Mouse (Mus musculus) limb, embryonic 14.5 days (tissue): ENCODE data around the gene Pde8a. TPM values are rescaled to one million over a fixed set of nuclear protein-coding genes. Genes with fewer than 3 reads are reported as not detected.

Experiments used
- ATAC-seq: fragments of 200-750 bp; cut with Nextera tagmentation; 2 replicates; pipeline ENCODE4 v1.8.0; 2017; ENCODE audit warnings: low read depth, moderate number of reproducible peaks, moderate TSS enrichment; ENCODE audit not compliant: low FRiP score
- DNase-seq: peaks from one replicate; pipeline ENCODE4 v3.0.0-alpha.2; 2015; ENCODE audit warnings: low spot score
- H3K27ac ChIP-seq: fragments of 300-500 bp; sonication (generic); replicated peaks from 2 replicates; pipeline ENCODE4 v1.5.1; 2014; ENCODE audit warnings: low read depth, mild to moderate bottlenecking, low read length, moderate library complexity, mixed read lengths
- H3K27me3 ChIP-seq: fragments of 300-500 bp; sonication (generic); 2 replicates; pipeline ENCODE4 v1.6.1; 2014; ENCODE audit warnings: low read length, mixed read lengths; ENCODE audit not compliant: control insufficient read depth, insufficient read depth
- H3K36me3 ChIP-seq: fragments of 300-500 bp; sonication (generic); 2 replicates; pipeline ENCODE4 v1.6.1; 2014; ENCODE audit warnings: mild to moderate bottlenecking, low read length, moderate library complexity, mixed read lengths; ENCODE audit not compliant: control insufficient read depth, insufficient read depth
- H3K4me1 ChIP-seq: fragments of 300-500 bp; sonication (generic); 2 replicates; pipeline ENCODE4 v1.6.1; 2014; ENCODE audit warnings: antibody characterized with exemption, low read length, mixed read lengths; ENCODE audit not compliant: control insufficient read depth, insufficient read depth
- H3K4me2 ChIP-seq: fragments of 300-500 bp; sonication (generic); replicated peaks from 2 replicates; pipeline ENCODE4 v1.6.1; 2014; ENCODE audit warnings: low read depth, mild to moderate bottlenecking, low read length, moderate library complexity; ENCODE audit not compliant: severe bottlenecking
- H3K4me3 ChIP-seq: fragments of 300-500 bp; sonication (generic); replicated peaks from 2 replicates; pipeline ENCODE4 v1.5.1; 2014; ENCODE audit warnings: low read length
- H3K9ac ChIP-seq: fragments of 300-500 bp; sonication (generic); 2 replicates; pipeline ENCODE4 v1.6.1; 2014; ENCODE audit warnings: mild to moderate bottlenecking, low read depth, low read length, moderate library complexity; ENCODE audit not compliant: severe bottlenecking
- H3K9me3 ChIP-seq: fragments of 300-500 bp; sonication (generic); 2 replicates; pipeline ENCODE4 v1.6.1; 2016; ENCODE audit warnings: low read length; ENCODE audit not compliant: control insufficient read depth
- POLR2A ChIP-seq: fragments of 200-500 bp; IDR thresholded peaks from 2 replicates; pipeline ENCODE4 v1.8.0; 2012; ENCODE audit warnings: inconsistent platforms, mild to moderate bottlenecking, moderate library complexity, borderline replicate concordance; ENCODE audit not compliant: insufficient read depth, insufficient read length; ENCODE audit errors: extremely low read depth
- WGBS: fragments of 180-500 bp; shearing (Covaris S2); extraction: QIAGEN DNeasy Blood & Tissue Kit; methylation state at CpG from one replicate; pipeline ENCODE4 v1.1.7; 2014; 5-methylcytosine and 5-hydroxymethylcytosine counted together
- polyA plus RNA-seq, 2 experiments: library from polyadenylated mRNA; depleted of rRNA in 1 of 2; stranded (reverse) in 1 of 2; unstranded in 1 of 2; fragments of >200 nt; fragmentation: Nextera tagmentation in 1 of 2; extraction: Ambion mirVana in 1 of 2; gene quantifications; 2 replicates each; pipeline versions ENCODE4 v1.2.1 to v1.2.3; 2012 to 2014

Gene Pde8a
- polyA plus RNA-seq, 2 experiments, result 5.5 to 8.1 TPM

DNA sequence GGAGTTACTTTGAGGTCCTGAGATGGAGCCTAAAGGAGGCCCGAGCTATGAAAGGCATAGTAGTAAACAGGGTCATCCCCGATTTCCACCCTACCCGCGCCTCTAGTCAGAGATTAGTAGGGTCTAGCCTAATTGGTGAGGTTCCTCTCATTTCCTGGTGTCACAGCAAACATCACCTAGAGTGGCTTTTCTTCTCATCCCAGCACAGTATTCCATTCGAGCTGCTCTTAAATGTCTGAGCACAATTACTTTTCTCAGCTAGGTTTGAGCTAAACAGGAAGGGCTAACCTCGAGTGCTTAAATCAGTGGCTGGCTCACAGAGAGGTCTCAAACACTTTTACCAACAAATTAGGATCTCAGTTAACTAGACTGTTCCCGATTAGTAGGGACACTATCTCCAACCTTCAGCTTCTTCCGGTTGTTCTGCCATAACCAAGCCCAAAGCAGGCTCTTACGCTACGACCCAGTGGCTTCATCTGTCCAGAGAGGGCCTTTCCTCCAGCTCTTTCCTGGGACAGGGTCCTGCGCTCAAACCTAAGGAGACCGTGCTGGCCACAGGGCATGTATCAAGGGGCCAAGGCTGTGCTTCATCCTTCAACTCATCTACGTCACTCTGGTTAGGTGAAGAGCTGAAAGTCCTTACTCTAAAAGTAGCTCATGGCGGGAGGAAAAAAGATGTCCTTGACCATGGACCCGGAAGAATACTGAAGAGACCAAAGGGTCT, 132.2 kb downstream of the Pde8a start:
- ATAC-seq, result no peak
- H3K27me3 ChIP-seq, result no peaks in the 10 kb centered on the region
- WGBS, result 59% methylated on average over 15 of the region's 15 CpGs
- DNase-seq, result no peak
- peak overlapping the region; percentile 66 for H3K9ac ChIP-seq
- peak overlapping the region; percentile 56 for H3K4me2 ChIP-seq
- no peaks in the 10 kb centered on the region for H3K9me3 ChIP-seq
- no peak for TF ChIP-seq POLR2A
- peak overlapping the region; percentile 38; the same call in 1 of the 2 replicates for H3K27ac ChIP-seq
- peaks cover 10% of the 10 kb centered on the region; the same call in 1 of the 2 replicates for H3K4me1 ChIP-seq
- H3K36me3 ChIP-seq, result peaks cover 33% of the 10 kb centered on the region
- H3K4me3 ChIP-seq, result peak overlapping the region; percentile 86

DNA sequence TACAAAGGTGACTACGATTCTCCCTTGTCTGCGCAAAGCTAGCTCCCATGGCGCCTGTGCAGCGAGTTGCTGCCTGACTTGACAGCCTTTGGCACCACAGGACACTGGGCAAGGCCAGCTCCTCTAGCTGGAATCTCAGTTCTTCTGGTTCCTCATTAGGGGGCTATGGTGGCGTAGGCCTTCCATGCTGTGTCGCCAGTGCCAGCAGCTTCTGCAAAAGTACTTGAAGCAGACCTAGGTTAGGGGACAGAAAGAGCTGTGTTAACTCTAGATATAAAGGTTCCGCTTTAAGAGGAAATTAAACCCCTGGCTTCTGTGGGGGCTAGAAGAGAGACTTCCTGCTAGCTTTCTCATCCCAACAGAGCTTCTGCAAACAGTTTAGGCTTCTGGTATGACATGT, 134.8 kb downstream of the Pde8a start:
- ATAC-seq, result no peak
- TF ChIP-seq POLR2A, result no peak
- 63% methylated on average over 7 of the region's 7 CpGs for WGBS

DNA sequence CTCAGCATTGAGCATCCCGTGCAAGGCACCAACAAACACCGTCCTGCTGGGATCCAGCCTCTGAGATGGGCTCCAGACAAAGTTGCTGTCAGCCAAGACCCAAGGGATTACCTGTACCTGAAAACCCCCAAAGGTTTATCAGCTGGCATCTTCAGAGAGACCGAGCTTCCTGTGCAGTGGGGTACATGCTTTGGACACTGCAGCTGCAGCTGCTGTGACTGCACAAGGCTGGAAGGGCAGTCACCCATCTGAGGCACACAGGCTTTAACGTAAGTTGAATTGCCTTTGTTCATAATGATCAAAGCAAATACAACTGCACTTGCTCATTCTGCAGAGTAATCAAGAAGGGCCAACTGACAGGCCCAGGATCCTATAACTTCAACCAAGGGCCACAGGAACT, 138.4 kb downstream of the Pde8a start:
- H3K4me1 ChIP-seq, result no peaks in the 10 kb centered on the region
- WGBS, result 65% methylated on average over 4 of the region's 4 CpGs
- no peaks in the 10 kb centered on the region for H3K27me3 ChIP-seq
- H3K27ac ChIP-seq, result no peak overlapping the region
- DNase-seq, result no peak
- H3K9me3 ChIP-seq, result no peaks in the 10 kb centered on the region
- no peak for ATAC-seq
- no peak for TF ChIP-seq POLR2A
- H3K9ac ChIP-seq, result no peak overlapping the region
- no peak overlapping the region for H3K4me2 ChIP-seq
- H3K36me3 ChIP-seq, result no peaks in the 10 kb centered on the region
- H3K4me3 ChIP-seq, result no peak overlapping the region

More for the DNA sequence above, 134.8 kb downstream of the Pde8a start:
- H3K4me2 ChIP-seq, result no peak overlapping the region
- H3K4me3 ChIP-seq, result no peak overlapping the region
- no peak overlapping the region for H3K27ac ChIP-seq
- H3K9me3 ChIP-seq, result no peaks in the 10 kb centered on the region
- DNase-seq, result no peak
- peaks cover 7% of the 10 kb centered on the region for H3K36me3 ChIP-seq
- no peak overlapping the region for H3K9ac ChIP-seq
- H3K4me1 ChIP-seq, result peaks cover 6% of the 10 kb centered on the region; the same call in 1 of the 2 replicates
- H3K27me3 ChIP-seq, result no peaks in the 10 kb centered on the region

GRCm38 (mm10) chr7:81355746-81356145, 142.3 kb downstream of the Pde8a start:
- Histone ChIP-seq H3K36me3 (no peaks in the 10 kb centered on the region), H3K27ac (no peak overlapping the region), H3K27me3 (no peaks in the 10 kb centered on the region), H3K9ac (no peak overlapping the region), H3K9me3 (no peaks in the 10 kb centered on the region), H3K4me3 (no peak overlapping the region), H3K4me2 (no peak overlapping the region), H3K4me1 (no peaks in the 10 kb centered on the region)
- WGBS, result 15% methylated on average over 7 of the region's 7 CpGs
- ATAC-seq, result no peak
- DNase-seq, result no peak
- no peak for TF ChIP-seq POLR2A

DNA sequence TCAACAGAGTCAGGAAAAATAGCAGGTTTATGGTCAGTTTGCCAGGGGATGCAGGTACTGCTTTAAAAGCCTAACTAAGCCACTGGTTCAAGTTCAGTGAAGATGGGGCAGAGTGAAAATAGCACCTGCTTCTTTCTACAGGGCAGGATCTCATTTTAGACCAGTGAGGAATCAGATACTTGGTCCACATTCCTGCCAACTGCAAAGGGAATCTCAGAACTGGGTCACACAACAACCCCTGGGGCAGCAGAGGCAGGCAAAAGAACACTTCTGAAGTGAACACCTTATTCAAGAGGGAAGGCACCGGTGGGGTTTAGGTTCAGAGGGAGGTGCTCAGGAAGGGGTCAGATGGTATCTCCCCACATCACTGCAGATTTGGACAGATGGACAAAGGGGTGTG, 143.0 kb downstream of the Pde8a start:
- H3K27me3 ChIP-seq, result no peaks in the 10 kb centered on the region
- H3K4me3 ChIP-seq, result no peak overlapping the region
- H3K9ac ChIP-seq, result no peak overlapping the region
- no peak for ATAC-seq
- no peak for TF ChIP-seq POLR2A
- no peaks in the 10 kb centered on the region for H3K36me3 ChIP-seq
- no peak overlapping the region for H3K4me2 ChIP-seq
- 90% methylated on average over 1 of the region's 1 CpGs for WGBS
- no peaks in the 10 kb centered on the region for H3K9me3 ChIP-seq
- no peaks in the 10 kb centered on the region for H3K4me1 ChIP-seq
- DNase-seq, result no peak
- no peak overlapping the region for H3K27ac ChIP-seq

- H3K27me3 ChIP-seq, result no peaks in the 10 kb centered on the region
- ATAC-seq, result no peak
- H3K4me2 ChIP-seq, result no peak overlapping the region
- no peak overlapping the region for H3K4me3 ChIP-seq
- no peak for TF ChIP-seq POLR2A
- H3K36me3 ChIP-seq, result no peaks in the 10 kb centered on the region
- no peak overlapping the region for H3K27ac ChIP-seq
- no peaks in the 10 kb centered on the region for H3K4me1 ChIP-seq
- no peaks in the 10 kb centered on the region for H3K9me3 ChIP-seq
- no peak for DNase-seq
- no peak overlapping the region for H3K9ac ChIP-seq
- 63% methylated on average over 7 of the region's 7 CpGs for WGBS
Measured at GRCm38 (mm10) chr7:81356975-81357374, 143.6 kb downstream of the Pde8a start.
